Mouse (Mus musculus): ENCODE data around the gene Pex11a.
A peak's percentile ranks its signal among the peaks of the same experiment; 100 is the strongest.
"Not testable (repeated sequence)": the region's sequence is repeated elsewhere in the genome, so short reads cannot be mapped to it uniquely, and the experiment has no call there.

Gene Pex11a

GRCm38 (mm10) chr7:79742659-79743536 is at the start of gene Pex11a, which contains the start of gene Wdr93:
Gene Pex11a (minus strand): TSS chr7:79743131.
Gene Wdr93 (plus strand): TSS chr7:79743163.
- peak; percentile 68 to 82 for DNase-seq (ENCODE audit: low spot score in 2 of 2)

- DNase-seq (ENCODE audit: low spot score in 2 of 2), result not testable (repeated sequence)
These were observed 46.9 kb upstream of the Pex11a start for GRCm38 (mm10) chr7:79789812-79790211.

- peak in 1 of 2 experiments; percentile 46 for DNase-seq (ENCODE audit: low spot score in 2 of 2)
These were observed 43.4 kb upstream of the Pex11a start for GRCm38 (mm10) chr7:79786295-79786694.

GRCm38 (mm10) chr7:79782516-79782855 is 39.6 kb upstream of the Pex11a start:
- DNase-seq (ENCODE audit: low spot score in 2 of 2), result no peak

- no peak for DNase-seq (ENCODE audit: low spot score in 2 of 2)
These were observed 39.0 kb upstream of the Pex11a start for GRCm38 (mm10) chr7:79781826-79782515.

- DNase-seq (ENCODE audit: low spot score in 2 of 2), result peak; percentile 46 to 64
These were observed 38.0 kb upstream of the Pex11a start for GRCm38 (mm10) chr7:79780647-79781626.

GRCm38 (mm10) chr7:79771561-79772512 is 28.9 kb upstream of the Pex11a start:
- no peak for DNase-seq (ENCODE audit: low spot score in 2 of 2)

- no peak for DNase-seq (ENCODE audit: low spot score in 2 of 2)
These were observed 26.7 kb upstream of the Pex11a start for GRCm38 (mm10) chr7:79769664-79770063.

GRCm38 (mm10) chr7:79765991-79766390 is 23.1 kb upstream of the Pex11a start:
- no peak for DNase-seq (ENCODE audit: low spot score in 2 of 2)

- no peak for DNase-seq (ENCODE audit: low spot score in 2 of 2)
These were observed 19.2 kb upstream of the Pex11a start for GRCm38 (mm10) chr7:79762106-79762505.

- no peak for DNase-seq (ENCODE audit: low spot score in 2 of 2)
These were observed 18.4 kb upstream of the Pex11a start for GRCm38 (mm10) chr7:79761124-79761876.

- DNase-seq (ENCODE audit: low spot score in 2 of 2), result no peak
These were observed 16.8 kb upstream of the Pex11a start for GRCm38 (mm10) chr7:79759766-79760165.

GRCm38 (mm10) chr7:79758176-79758575 is 15.2 kb upstream of the Pex11a start:
- DNase-seq (ENCODE audit: low spot score in 2 of 2), result no peak

- no peak for DNase-seq (ENCODE audit: low spot score in 2 of 2)
These were observed 13.4 kb upstream of the Pex11a start for GRCm38 (mm10) chr7:79756334-79756733.

- DNase-seq (ENCODE audit: low spot score in 2 of 2), result no peak
These were observed 6.6 kb upstream of the Pex11a start for GRCm38 (mm10) chr7:79749511-79749910.

- no peak for DNase-seq (ENCODE audit: low spot score in 2 of 2)
These were observed 4.7 kb upstream of the Pex11a start for GRCm38 (mm10) chr7:79747659-79748058.

- DNase-seq (ENCODE audit: low spot score in 2 of 2), result no peak
These were observed 1.7 kb upstream of the Pex11a start for GRCm38 (mm10) chr7:79744585-79744984.

- DNase-seq (ENCODE audit: low spot score in 2 of 2), result no peak
These were observed 1.1 kb upstream of the Pex11a start for GRCm38 (mm10) chr7:79744051-79744450.

GRCm38 (mm10) chr7:79742277-79742658 is 663 bp downstream of the Pex11a start:
- no peak for DNase-seq (ENCODE audit: low spot score in 2 of 2)

GRCm38 (mm10) chr7:79740279-79740678 is 2.7 kb downstream of the Pex11a start:
- DNase-seq (ENCODE audit: low spot score in 2 of 2), result no peak
